Mouse (Mus musculus) small intestine, adult 2 months (tissue): ENCODE data around the gene Ace3.

Experiments
- CTCF ChIP-seq: fragments of 200-500 bp; IDR thresholded peaks from 2 replicates; pipeline ENCODE4 v1.5.1; 2012; ENCODE audit warnings: low read depth, mild to moderate bottlenecking, control low read depth, inconsistent platforms, low read length, moderate library complexity, mixed read lengths; ENCODE audit not compliant: insufficient replicate concordance, insufficient read length; ENCODE audit errors: extremely low read depth
- POLR2A ChIP-seq: fragments of 200-500 bp; IDR thresholded peaks from 2 replicates; pipeline ENCODE4 v1.6.1; 2012; ENCODE audit warnings: low read depth, mild to moderate bottlenecking, control low read depth, inconsistent platforms, low read length, moderate library complexity

GRCm38 (mm10) chr11:105948255-105948654 lies 46.2 kb upstream of the Ace3 start:
- TF ChIP-seq CTCF (no peak), POLR2A (no peak)
